Mouse (Mus musculus): Measurements from ENCODE around the gene Oas1g.

DNA sequence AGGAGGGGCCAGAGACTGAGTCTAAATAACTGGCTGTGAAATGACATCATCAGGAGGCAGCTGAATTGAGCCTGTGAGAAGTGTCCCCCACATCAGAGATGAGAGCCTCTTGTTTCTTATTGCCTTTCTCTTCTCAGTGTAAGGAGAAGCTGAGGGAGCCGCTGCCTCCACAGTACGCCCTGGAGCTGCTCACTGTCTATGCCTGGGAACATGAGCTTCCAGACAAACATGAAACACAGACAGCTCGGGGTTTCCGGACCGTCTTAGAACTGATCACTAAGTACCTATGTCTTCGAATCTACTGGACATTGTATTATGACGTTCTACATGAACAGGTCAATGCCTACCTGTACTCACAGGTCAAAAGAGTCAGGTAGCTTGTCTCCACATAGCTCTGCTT lies 16.6 kb downstream of the Oas1g start:
- TF ChIP-seq POLR2A (IDR thresholded peaks at IDR 0.05; ENCODE audit: low read depth, low read length): no peak
- no peak for TF ChIP-seq CTCF (conservative IDR thresholded peaks at IDR 0.05 in 1 of 2, IDR thresholded peaks at IDR 0.05 in 1 of 2; ENCODE audit: low read depth in 2 of 2, low read length in 2 of 2)
- TF ChIP-seq ELF1 (IDR thresholded peaks at IDR 0.05; ENCODE audit: low read depth, low read length): no peak
- no peak for TF ChIP-seq EP300 (IDR thresholded peaks at IDR 0.05; ENCODE audit: low read length)
- TF ChIP-seq MAFK (IDR thresholded peaks at IDR 0.05; ENCODE audit: insufficient replicate concordance, low read length): no peak
- TF ChIP-seq GABPA (IDR thresholded peaks at IDR 0.05; ENCODE audit: insufficient replicate concordance, low read depth, low read length): no peak
- no peak for TF ChIP-seq CHD1 (IDR thresholded peaks at IDR 0.05; ENCODE audit: low read depth, low read length)
- TF ChIP-seq TBP (conservative IDR thresholded peaks at IDR 0.05; ENCODE audit: low read depth, low read length): no peak
- TF ChIP-seq MEF2A (IDR thresholded peaks at IDR 0.05; ENCODE audit: borderline replicate concordance, low read depth, low read length): no peak
- no peak for TF ChIP-seq RCOR1 (conservative IDR thresholded peaks at IDR 0.05; ENCODE audit: low read depth, low read length)
- TF ChIP-seq MYC (IDR thresholded peaks at IDR 0.05; ENCODE audit: low read depth, low read length): no peak
